Mouse (Mus musculus): ENCODE measurements around the gene Tmem245. TPM values are rescaled to one million over a fixed set of nuclear protein-coding genes. Genes with fewer than 3 reads are reported as not detected.

The Tmem245 gene
- polyA plus RNA-seq (2021; fragmentation: Nextera tagmentation), result 3.3 and 7.9 TPM in 2 replicates
- long read RNA-seq, experiment 1, full-length matches to known transcripts, result 5 of 19 reads
- long read RNA-seq, experiment 1, partial matches to known transcripts, result 2 of 19 reads
- long read RNA-seq, experiment 1, other reads (novel, unspliced or antisense), result 12 of 19 reads
- long read RNA-seq, experiment 2, full-length matches to known transcripts, result 2 of 29 reads
- long read RNA-seq, experiment 2, partial matches to known transcripts, result 4 of 29 reads
- long read RNA-seq, experiment 2, other reads (novel, unspliced or antisense), result 23 of 29 reads

GRCm38 (mm10) chr4:56946641-56947640 lies at the start of gene Tmem245:
Gene Tmem245, minus strand, starts transcription at chr4:56947437.

GRCm38 (mm10) chr4:56990215-56990584 lies 43.0 kb upstream of the Tmem245 start, which contains the start of gene Frrs1l:
Gene Frrs1l, minus strand, starts transcription at chr4:56990391.

GRCm38 (mm10) chr4:56865003-56865511 lies 82.2 kb downstream of the Tmem245 start, which contains the start of gene Ctnnal1:
Gene Ctnnal1, minus strand, starts transcription at chr4:56865188.

Other genes with a start within 250 kb of the Tmem245 start
- not detected in 2 replicates for gene Gm26657, start 207.4 kb downstream of the Tmem245 start, polyA plus RNA-seq (2021; fragmentation: Nextera tagmentation)
- gene Actl7b, start 206.0 kb downstream of the Tmem245 start, polyA plus RNA-seq (2021; fragmentation: Nextera tagmentation), result not detected in 2 replicates
- gene Actl7a, start 204.0 kb downstream of the Tmem245 start, polyA plus RNA-seq (2021; fragmentation: Nextera tagmentation), result not detected in 2 replicates
- gene Elp1, start 145.1 kb downstream of the Tmem245 start, polyA plus RNA-seq (2021; fragmentation: Nextera tagmentation), result 16.5 and 16.7 TPM in 2 replicates
- gene Fam206a, start 145.1 kb downstream of the Tmem245 start, polyA plus RNA-seq (2021; fragmentation: Nextera tagmentation), result 7.2 and 9.1 TPM in 2 replicates
- 3.3 and 3.9 TPM in 2 replicates for gene Ctnnal1, start 82.2 kb downstream of the Tmem245 start, polyA plus RNA-seq (2021; fragmentation: Nextera tagmentation)
- 27.0 and 37.6 TPM in 2 replicates for gene Frrs1l, start 43.0 kb upstream of the Tmem245 start, polyA plus RNA-seq (2021; fragmentation: Nextera tagmentation)
- 1.9 and 2.6 TPM in 2 replicates for gene Epb41l4b, start 196.0 kb upstream of the Tmem245 start, polyA plus RNA-seq (2021; fragmentation: Nextera tagmentation)

Data from left cerebral cortex, adult 6 months (tissue).